In the genomic region with DNA sequence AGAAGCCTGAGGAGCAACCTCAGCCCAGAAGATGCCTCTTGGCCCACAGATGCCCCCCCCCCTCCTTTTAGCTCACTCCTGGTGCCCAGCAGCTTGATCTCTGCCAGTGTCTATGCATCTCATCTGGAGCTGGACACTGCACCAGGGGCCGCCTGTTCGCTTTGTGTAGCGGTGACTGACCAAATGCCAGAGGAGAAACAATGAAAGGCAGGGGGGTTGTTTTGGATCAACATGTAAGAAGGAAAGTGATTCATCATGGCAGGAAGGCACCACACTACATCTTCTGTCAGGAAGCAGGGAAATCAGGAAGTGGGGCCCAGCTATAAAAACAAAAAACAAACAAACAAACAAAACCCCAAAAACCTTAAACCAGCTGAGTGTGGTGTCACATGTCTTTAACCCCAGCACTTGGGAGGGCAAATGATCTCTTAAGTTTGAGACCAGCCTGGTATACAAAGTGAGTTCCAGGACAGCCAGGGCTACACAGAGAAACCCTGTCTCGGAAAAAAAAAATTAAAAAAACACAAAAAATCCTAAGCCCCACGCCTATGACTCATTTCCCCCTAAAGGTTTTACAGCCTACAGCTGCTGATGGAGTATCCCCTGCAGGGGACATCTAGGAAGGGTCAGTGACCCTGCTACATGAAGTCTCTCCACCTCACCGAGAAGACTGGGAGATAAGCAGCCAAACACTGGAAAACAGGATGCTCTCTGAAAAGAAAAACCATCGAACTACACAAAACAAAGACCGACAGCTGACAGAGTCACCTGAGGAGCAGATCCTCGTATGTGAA, we compare ENCODE assay signal across 12 mouse cellular contexts. TPM values are rescaled to one million over a fixed set of nuclear protein-coding genes. Genes with fewer than 3 reads are reported as not detected.
A peak's percentile ranks its signal among the peaks of the same experiment; 100 is the strongest.
DNase-seq lines count a peak whose midpoint lies in the region; ATAC-seq and TF ChIP-seq lines count a peak whose summit lies in the region.
"Had no signal": no experiment of that assay in that cellular context is flagged by ENCODE, and none has a peak within 500 bp of the region (broad histone marks: within the 10 kb centered on the region; RNA-seq: fewer than 3 reads in every experiment).

No protein-coding gene starts in this region.

- H3K4me1 ChIP-seq in lung, embryonic 15.5 days: 0 out of 2 replicates have a peak, but pooled peaks cover 5% of the 10 kb centered on the region
- H3K4me1 ChIP-seq in lung, adult 2 months (ENCODE audit: control insufficient read depth, insufficient read depth, low read length): no peaks in the 10 kb centered on the region
- no peaks in the 10 kb centered on the region for H3K4me1 ChIP-seq in embryonic facial prominence, embryonic 14.5 days (ENCODE audit: control insufficient read depth, insufficient read depth, low read length)
- H3K4me1 ChIP-seq in limb, embryonic 15.5 days: peaks cover 14% of the 10 kb centered on the region; the same call in 1 of the 2 replicates
- H3K4me1 ChIP-seq in forebrain, embryonic 11.5 days (replicated peaks; ENCODE audit: control insufficient read depth, insufficient read depth, low read length): no peaks in the 10 kb centered on the region
- H3K4me1 ChIP-seq: stomach, embryonic 15.5 days had no signal

- 46% methylated on average over 9 of the region's 9 CpGs for WGBS in lung, embryonic 15.5 days
- WGBS in lung, adult 2 months: 44% methylated on average over 9 of the region's 9 CpGs
- WGBS in embryonic facial prominence, embryonic 14.5 days: 40% methylated on average over 9 of the region's 9 CpGs
- 55% methylated on average over 9 of the region's 9 CpGs for WGBS in limb, embryonic 15.5 days
- 44% methylated on average over 9 of the region's 9 CpGs for WGBS in forebrain, embryonic 11.5 days

- TF ChIP-seq CTCF in gastrocnemius, adult 2 months (IDR thresholded peaks at IDR 0.05): no peak
- TF ChIP-seq CTCF in lung, adult 2 months (IDR thresholded peaks at IDR 0.05; ENCODE audit: insufficient read depth, low read length): no peak

- TF ChIP-seq POLR2A in lung, adult 2 months (IDR thresholded peaks at IDR 0.05; ENCODE audit: borderline replicate concordance, extremely low read depth, low read depth, low read length): no peak

- no peak overlapping the region for H3K4me3 ChIP-seq in gastrocnemius, adult 2 months
- H3K4me3 ChIP-seq in lung, embryonic 15.5 days: no peak overlapping the region
- no peak overlapping the region for H3K4me3 ChIP-seq in lung, adult 2 months (replicated peaks; ENCODE audit: extremely low read depth, low read depth, low read length)
- no peak overlapping the region for H3K4me3 ChIP-seq in embryonic facial prominence, embryonic 14.5 days (ENCODE audit: low read depth, low read length)
- no peak overlapping the region for H3K4me3 ChIP-seq in limb, embryonic 15.5 days
- no peak overlapping the region for H3K4me3 ChIP-seq in forebrain, embryonic 11.5 days (ENCODE audit: low read depth, low read length)
- H3K4me3 ChIP-seq: hindbrain, embryonic 15.5 days; stomach, embryonic 15.5 days had no signal

- 0 out of 2 replicates have a peak, but pooled peaks cover 5% of the 10 kb centered on the region for H3K9me3 ChIP-seq in lung, embryonic 15.5 days
- peaks cover 6% of the 10 kb centered on the region; the same call in 1 of the 2 replicates for H3K9me3 ChIP-seq in embryonic facial prominence, embryonic 14.5 days (ENCODE audit: control insufficient read depth, low read length)
- H3K9me3 ChIP-seq in limb, embryonic 15.5 days: no peaks in the 10 kb centered on the region
- H3K9me3 ChIP-seq in forebrain, embryonic 11.5 days (ENCODE audit: control insufficient read depth, low read length): no peaks in the 10 kb centered on the region; the same call in 1 of the 2 replicates
- H3K9me3 ChIP-seq: hindbrain, embryonic 15.5 days; stomach, embryonic 15.5 days had no signal

- intact Hi-C loops in gastrocnemius, adult 2 months (cut with DNase I): no loop called here

- peaks cover 9% of the 10 kb centered on the region; the same call in 1 of the 2 replicates for H3K27me3 ChIP-seq in lung, embryonic 15.5 days
- peaks cover 4% of the 10 kb centered on the region for H3K27me3 ChIP-seq in embryonic facial prominence, embryonic 14.5 days (replicated peaks; ENCODE audit: control insufficient read depth, insufficient read depth, low read length)
- peaks cover 19% of the 10 kb centered on the region; the same call in 1 of the 2 replicates for H3K27me3 ChIP-seq in limb, embryonic 15.5 days
- H3K27me3 ChIP-seq in forebrain, embryonic 11.5 days (ENCODE audit: control insufficient read depth, insufficient read depth, low read length): peaks cover 5% of the 10 kb centered on the region; the same call in 1 of the 2 replicates

- ATAC-seq in lung, embryonic 15.5 days (ENCODE audit: borderline replicate concordance, extremely low read depth, low FRiP score, low TSS enrichment): no peak
- ATAC-seq in embryonic facial prominence, embryonic 14.5 days (ENCODE audit: low read depth): 0 out of 2 replicates have a peak, but pooled peaks have one; percentile 10
- no peak for ATAC-seq in limb, embryonic 15.5 days (ENCODE audit: insufficient number of reproducible peaks, low FRiP score, low TSS enrichment, low read depth)
- no peak for ATAC-seq in erythroid progenitor cell, adult 5-6 weeks (replicated peaks; ENCODE audit: low FRiP score, poor library complexity, severe bottlenecking)
- no peak for ATAC-seq in forebrain, embryonic 11.5 days (replicated peaks; ENCODE audit: low FRiP score)

- no peak overlapping the region for H3K9ac ChIP-seq in lung, embryonic 15.5 days
- no peak overlapping the region for H3K9ac ChIP-seq in embryonic facial prominence, embryonic 14.5 days (ENCODE audit: low read depth, low read length)
- no peak overlapping the region for H3K9ac ChIP-seq in limb, embryonic 15.5 days
- no peak overlapping the region for H3K9ac ChIP-seq in forebrain, embryonic 11.5 days (ENCODE audit: low read length)
- H3K9ac ChIP-seq: hindbrain, embryonic 15.5 days; stomach, embryonic 15.5 days had no signal

- no peak for DNase-seq in gastrocnemius, adult 2 months
- no peak for DNase-seq in gastrocnemius, postnatal 25 days
- DNase-seq in lung, adult 2 months: no peak
- no peak for DNase-seq in embryonic facial prominence, embryonic 14.5 days (ENCODE audit: low spot score)
- no peak for DNase-seq in forebrain, embryonic 11.5 days (ENCODE audit: low spot score)
- DNase-seq: lung, adult 18-20 months; retina, postnatal 1 day had no signal

- peak overlapping the region; percentile 64 for H3K27ac ChIP-seq in gastrocnemius, adult 2 months
- H3K27ac ChIP-seq in lung, embryonic 15.5 days: peak overlapping the region; percentile 11; the same call in 1 of the 2 replicates
- 0 out of 2 replicates have a peak overlapping the region, but pooled peaks have one; percentile 1 for H3K27ac ChIP-seq in embryonic facial prominence, embryonic 14.5 days (replicated peaks; ENCODE audit: low read depth, low read length)
- H3K27ac ChIP-seq in limb, embryonic 15.5 days: peak overlapping the region; percentile 54; the same call in 1 of the 2 replicates
- no peak overlapping the region for H3K27ac ChIP-seq in forebrain, embryonic 11.5 days (ENCODE audit: low read depth, low read length)
- H3K27ac ChIP-seq: hindbrain, embryonic 15.5 days; stomach, embryonic 15.5 days had no signal

- no peaks in the 10 kb centered on the region for H3K36me3 ChIP-seq in lung, embryonic 15.5 days
- H3K36me3 ChIP-seq in embryonic facial prominence, embryonic 14.5 days (ENCODE audit: control insufficient read depth, insufficient read depth, low read length): no peaks in the 10 kb centered on the region
- H3K36me3 ChIP-seq in limb, embryonic 15.5 days: no peaks in the 10 kb centered on the region
- no peaks in the 10 kb centered on the region for H3K36me3 ChIP-seq in forebrain, embryonic 11.5 days (ENCODE audit: control insufficient read depth, insufficient read depth, low read length)
- H3K36me3 ChIP-seq: hindbrain, embryonic 15.5 days; stomach, embryonic 15.5 days had no signal

- H3K4me2 ChIP-seq in lung, embryonic 15.5 days: no peak overlapping the region
- H3K4me2 ChIP-seq in embryonic facial prominence, embryonic 14.5 days (ENCODE audit: low read depth, low read length): no peak overlapping the region
- H3K4me2 ChIP-seq in limb, embryonic 15.5 days: no peak overlapping the region
- no peak overlapping the region for H3K4me2 ChIP-seq in forebrain, embryonic 11.5 days (ENCODE audit: low read depth, low read length, severe bottlenecking)
- H3K4me2 ChIP-seq: hindbrain, embryonic 15.5 days; stomach, embryonic 15.5 days had no signal

RNA-seq across cellular contexts. Expression of a gene that starts 1.6 kb away (rescaled TPM):
- total RNA-seq in gastrocnemius, adult 2 months (2021): 10 to 100 TPM; 21.9 to 52.6 TPM
- total RNA-seq in gastrocnemius, postnatal 25 days (2021): 10 to 100 TPM; 27.9 to 47.2 TPM
- 1.9 and 2.4 TPM in 2 replicates for polyA plus RNA-seq in lung, embryonic 15.5 days (2015; fragmentation: Nextera tagmentation; extraction: Ambion mirVana)
- polyA plus RNA-seq in lung, adult 2 months (2012; rRNA removed): 46.8 and 47.3 TPM in 2 replicates
- polyA plus RNA-seq in embryonic facial prominence, embryonic 14.5 days (2014; fragmentation: Nextera tagmentation; extraction: Ambion mirVana): 1.8 and 3.0 TPM in 2 replicates
- 6.5 and 8.0 TPM in 2 replicates for polyA plus RNA-seq in limb, embryonic 15.5 days (2015; fragmentation: Nextera tagmentation; extraction: Ambion mirVana)
- 1.1 and 1.3 TPM in 2 replicates for total RNA-seq in erythroid progenitor cell, adult 5-6 weeks (2015; ENCODE audit: low replicate concordance)
- 3.4 and 3.7 TPM in 2 replicates for total RNA-seq in erythroid progenitor cell, adult 5-6 weeks (2017; ENCODE audit: low replicate concordance)
- 0.59 and 0.72 TPM in 2 replicates for polyA plus RNA-seq in forebrain, embryonic 11.5 days (2014; fragmentation: Nextera tagmentation; extraction: Ambion mirVana)

RNA-seq across cellular contexts. Expression of a gene that starts 31.9 kb away (rescaled TPM):
- total RNA-seq in gastrocnemius, adult 2 months (2021): 100 to 1,000 TPM in 1 of 2 experiments, 10 to 100 TPM in 1; 78.5 to 109 TPM
- 100 to 1,000 TPM; 104 to 106 TPM for total RNA-seq in gastrocnemius, postnatal 25 days (2021)
- 341 and 343 TPM in 2 replicates for polyA plus RNA-seq in lung, embryonic 15.5 days (2015; fragmentation: Nextera tagmentation; extraction: Ambion mirVana)
- polyA plus RNA-seq in lung, adult 2 months (2012; rRNA removed): 413 and 456 TPM in 2 replicates
- polyA plus RNA-seq in embryonic facial prominence, embryonic 14.5 days (2014; fragmentation: Nextera tagmentation; extraction: Ambion mirVana): 396 and 441 TPM in 2 replicates
- 267 and 334 TPM in 2 replicates for polyA plus RNA-seq in limb, embryonic 15.5 days (2015; fragmentation: Nextera tagmentation; extraction: Ambion mirVana)
- total RNA-seq in erythroid progenitor cell, adult 5-6 weeks (2015; ENCODE audit: low replicate concordance): 32.1 and 42.3 TPM in 2 replicates
- total RNA-seq in erythroid progenitor cell, adult 5-6 weeks (2017; ENCODE audit: low replicate concordance): 12.3 and 31.1 TPM in 2 replicates
- polyA plus RNA-seq in forebrain, embryonic 11.5 days (2014; fragmentation: Nextera tagmentation; extraction: Ambion mirVana): 332 and 420 TPM in 2 replicates

RNA-seq across cellular contexts. Expression of a gene that starts 44.8 kb away (rescaled TPM):
- total RNA-seq in gastrocnemius, adult 2 months (2021): 1 to 10 TPM in 1 of 2 experiments, under 1 TPM in 1; 0.74 to 1.1 TPM
- 1 to 10 TPM; 1.2 to 1.6 TPM for total RNA-seq in gastrocnemius, postnatal 25 days (2021)
- polyA plus RNA-seq in lung, embryonic 15.5 days (2015; fragmentation: Nextera tagmentation; extraction: Ambion mirVana): 19.1 and 21.7 TPM in 2 replicates
- polyA plus RNA-seq in lung, adult 2 months (2012; rRNA removed): 44.3 and 53.7 TPM in 2 replicates
- polyA plus RNA-seq in embryonic facial prominence, embryonic 14.5 days (2014; fragmentation: Nextera tagmentation; extraction: Ambion mirVana): 10.5 and 12.7 TPM in 2 replicates
- polyA plus RNA-seq in limb, embryonic 15.5 days (2015; fragmentation: Nextera tagmentation; extraction: Ambion mirVana): 8.5 and 9.7 TPM in 2 replicates
- total RNA-seq in erythroid progenitor cell, adult 5-6 weeks (2015; ENCODE audit: low replicate concordance): 4.0 and 6.3 TPM in 2 replicates
- total RNA-seq in erythroid progenitor cell, adult 5-6 weeks (2017; ENCODE audit: low replicate concordance): 0.98 and 5.0 TPM in 2 replicates
- polyA plus RNA-seq in forebrain, embryonic 11.5 days (2014; fragmentation: Nextera tagmentation; extraction: Ambion mirVana): 2.4 TPM in 2 replicates

RNA-seq across cellular contexts. Expression of a gene that starts 47.3 kb away (rescaled TPM):
- total RNA-seq in gastrocnemius, adult 2 months (2021): 100 to 1,000 TPM; 110 to 121 TPM
- total RNA-seq in gastrocnemius, postnatal 25 days (2021): 100 to 1,000 TPM; 102 to 122 TPM
- 79.2 and 83.2 TPM in 2 replicates for polyA plus RNA-seq in lung, embryonic 15.5 days (2015; fragmentation: Nextera tagmentation; extraction: Ambion mirVana)
- polyA plus RNA-seq in lung, adult 2 months (2012; rRNA removed): 56.5 and 70.8 TPM in 2 replicates
- 82.1 and 85.6 TPM in 2 replicates for polyA plus RNA-seq in embryonic facial prominence, embryonic 14.5 days (2014; fragmentation: Nextera tagmentation; extraction: Ambion mirVana)
- 84.1 and 95.5 TPM in 2 replicates for polyA plus RNA-seq in limb, embryonic 15.5 days (2015; fragmentation: Nextera tagmentation; extraction: Ambion mirVana)
- 24.7 and 32.8 TPM in 2 replicates for total RNA-seq in erythroid progenitor cell, adult 5-6 weeks (2015; ENCODE audit: low replicate concordance)
- 29.2 and 38.0 TPM in 2 replicates for total RNA-seq in erythroid progenitor cell, adult 5-6 weeks (2017; ENCODE audit: low replicate concordance)
- polyA plus RNA-seq in forebrain, embryonic 11.5 days (2014; fragmentation: Nextera tagmentation; extraction: Ambion mirVana): 58.2 and 61.5 TPM in 2 replicates

RNA-seq across cellular contexts. Expression of a gene that starts 51.9 kb away (rescaled TPM):
- 1 to 10 TPM; 5.1 to 7.3 TPM for total RNA-seq in gastrocnemius, adult 2 months (2021)
- 1 to 10 TPM; 7.8 TPM for total RNA-seq in gastrocnemius, postnatal 25 days (2021)
- 169 and 174 TPM in 2 replicates for polyA plus RNA-seq in lung, embryonic 15.5 days (2015; fragmentation: Nextera tagmentation; extraction: Ambion mirVana)
- polyA plus RNA-seq in lung, adult 2 months (2012; rRNA removed): 18.7 and 20.7 TPM in 2 replicates
- 108 and 117 TPM in 2 replicates for polyA plus RNA-seq in embryonic facial prominence, embryonic 14.5 days (2014; fragmentation: Nextera tagmentation; extraction: Ambion mirVana)
- 130 and 132 TPM in 2 replicates for polyA plus RNA-seq in limb, embryonic 15.5 days (2015; fragmentation: Nextera tagmentation; extraction: Ambion mirVana)
- total RNA-seq in erythroid progenitor cell, adult 5-6 weeks (2015; ENCODE audit: low replicate concordance): 43.6 TPM in 2 replicates
- total RNA-seq in erythroid progenitor cell, adult 5-6 weeks (2017; ENCODE audit: low replicate concordance): 13.3 and 27.9 TPM in 2 replicates
- polyA plus RNA-seq in forebrain, embryonic 11.5 days (2014; fragmentation: Nextera tagmentation; extraction: Ambion mirVana): 180 and 188 TPM in 2 replicates
